8 mouse cellular contexts compared by ENCODE assay signal in the genomic region with DNA sequence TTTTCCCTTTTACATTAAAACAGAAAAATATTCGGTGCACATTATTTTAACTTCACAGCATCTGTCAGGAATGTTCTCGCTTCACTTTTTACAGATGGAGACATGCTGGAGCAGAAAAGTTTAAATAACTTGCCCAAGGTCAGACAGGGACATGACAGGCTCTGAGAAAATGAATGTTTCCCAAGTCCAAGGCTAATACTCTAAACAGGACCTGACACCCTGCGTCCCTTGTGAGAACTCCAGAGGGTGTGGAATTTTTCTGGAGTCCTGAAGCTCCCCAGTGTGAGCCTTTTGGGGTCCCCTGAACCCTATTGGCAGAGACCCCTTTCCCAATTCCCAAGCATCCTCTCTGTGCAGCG. TPM values are rescaled to one million over a fixed set of nuclear protein-coding genes. Genes with fewer than 3 reads are reported as not detected.
DNase-seq lines count a peak whose midpoint lies in the region; ATAC-seq and TF ChIP-seq lines count a peak whose summit lies in the region.

No protein-coding gene starts in this region.

- H3K4me2 ChIP-seq in forebrain, embryonic 11.5 days (ENCODE audit: low read depth, low read length, severe bottlenecking): peak overlapping the region; percentile 71
- H3K4me2 ChIP-seq in intestine, embryonic 16.5 days (ENCODE audit: low read depth, low read length): peak overlapping the region; percentile 97
- peak overlapping the region; percentile 94 for H3K4me2 ChIP-seq in neural tube, embryonic 13.5 days

- no peaks in the 10 kb centered on the region for H3K9me3 ChIP-seq in forebrain, embryonic 11.5 days (ENCODE audit: control insufficient read depth, low read length)
- H3K9me3 ChIP-seq in intestine, embryonic 16.5 days (ENCODE audit: control insufficient read depth, low read length): no peaks in the 10 kb centered on the region
- H3K9me3 ChIP-seq in neural tube, embryonic 13.5 days: no peaks in the 10 kb centered on the region

- H3K36me3 ChIP-seq in forebrain, embryonic 11.5 days (ENCODE audit: control insufficient read depth, insufficient read depth, low read length): no peaks in the 10 kb centered on the region
- H3K36me3 ChIP-seq in intestine, embryonic 16.5 days (ENCODE audit: control insufficient read depth, insufficient read depth, low read length): no peaks in the 10 kb centered on the region
- no peaks in the 10 kb centered on the region for H3K36me3 ChIP-seq in neural tube, embryonic 13.5 days

- intact Hi-C loops in left cerebral cortex, adult 2 months (cut with DNase I): no loop called here

- no peaks in the 10 kb centered on the region for H3K4me1 ChIP-seq in forebrain, embryonic 11.5 days (replicated peaks; ENCODE audit: control insufficient read depth, insufficient read depth, low read length)
- no peaks in the 10 kb centered on the region for H3K4me1 ChIP-seq in intestine, embryonic 16.5 days (ENCODE audit: control insufficient read depth, insufficient read depth, low read length)
- peaks cover 13% of the 10 kb centered on the region for H3K4me1 ChIP-seq in neural tube, embryonic 13.5 days (replicated peaks)

- ATAC-seq in forebrain, embryonic 11.5 days (replicated peaks; ENCODE audit: low FRiP score): 0 out of 2 replicates have a peak, but pooled peaks have one; percentile 5
- ATAC-seq in intestine, embryonic 16.5 days: no peak
- ATAC-seq in neural tube, embryonic 13.5 days (ENCODE audit: low read depth): no peak

- 25% methylated on average over 4 of the region's 4 CpGs for WGBS in forebrain, embryonic 11.5 days
- WGBS in intestine, embryonic 16.5 days: 16% methylated on average over 4 of the region's 4 CpGs
- WGBS in neural tube, embryonic 13.5 days: 27% methylated on average over 4 of the region's 4 CpGs

- peak overlapping the region; percentile 60 for H3K4me3 ChIP-seq in left cerebral cortex, adult 2 months
- H3K4me3 ChIP-seq in forebrain, embryonic 11.5 days (ENCODE audit: low read depth, low read length): peak overlapping the region; percentile 40
- H3K4me3 ChIP-seq in intestine, embryonic 16.5 days (ENCODE audit: low read length): peak overlapping the region; percentile 55
- peak overlapping the region; percentile 59 for H3K4me3 ChIP-seq in neural tube, embryonic 13.5 days

- TF ChIP-seq CTCF in left cerebral cortex, adult 2 months (IDR thresholded peaks at IDR 0.05): no peak

- H3K27me3 ChIP-seq in forebrain, embryonic 11.5 days (ENCODE audit: control insufficient read depth, insufficient read depth, low read length): peaks cover 31% of the 10 kb centered on the region
- H3K27me3 ChIP-seq in intestine, embryonic 16.5 days (replicated peaks; ENCODE audit: control insufficient read depth, insufficient read depth, low read length): peaks cover 26% of the 10 kb centered on the region
- peaks cover 43% of the 10 kb centered on the region for H3K27me3 ChIP-seq in neural tube, embryonic 13.5 days

- H3K27ac ChIP-seq in left cerebral cortex, adult 2 months: peak overlapping the region; percentile 56
- no peak overlapping the region for H3K27ac ChIP-seq in forebrain, embryonic 11.5 days (ENCODE audit: low read depth, low read length)
- H3K27ac ChIP-seq in intestine, embryonic 16.5 days (ENCODE audit: low read length): no peak overlapping the region
- no peak overlapping the region for H3K27ac ChIP-seq in neural tube, embryonic 13.5 days (replicated peaks)

- DNase-seq in left cerebral cortex, adult 2 months (ENCODE audit: extremely low spot score in 1 of 2, low spot score in 2 of 2): no peak
- DNase-seq in left cerebral cortex, adult 9 months (ENCODE audit: low spot score in 2 of 2): no peak
- DNase-seq in forebrain, embryonic 11.5 days (ENCODE audit: low spot score): no peak
- DNase-seq in right cerebral cortex, postnatal 25 days: no peak
- no peak for DNase-seq in adrenal gland, adult 18-20 months (ENCODE audit: low spot score in 2 of 2)
- no peak for DNase-seq in layer of hippocampus, adult 11-12 months (ENCODE audit: low spot score)

- peak overlapping the region; percentile 1; the same call in 1 of the 2 replicates for H3K9ac ChIP-seq in forebrain, embryonic 11.5 days (ENCODE audit: low read length)
- peak overlapping the region; percentile 51; the same call in 1 of the 2 replicates for H3K9ac ChIP-seq in intestine, embryonic 16.5 days (ENCODE audit: low read depth, low read length)
- peak overlapping the region; percentile 77 for H3K9ac ChIP-seq in neural tube, embryonic 13.5 days

RNA-seq across cellular contexts. Expression of gene Ano4, which starts 0.5 kb away (rescaled TPM):
- total RNA-seq in left cerebral cortex, adult 2 months (2021): 10 to 100 TPM; 19.9 to 23.4 TPM
- polyA plus RNA-seq in forebrain, embryonic 11.5 days (2014; fragmentation: Nextera tagmentation; extraction: Ambion mirVana): 0.87 and 1.1 TPM in 2 replicates
- 0.49 and 0.53 TPM in 2 replicates for polyA plus RNA-seq in intestine, embryonic 16.5 days (2015; fragmentation: Nextera tagmentation; extraction: Ambion mirVana)
- 7.0 and 8.5 TPM in 2 replicates for polyA plus RNA-seq in neural tube, embryonic 13.5 days (2015; fragmentation: Nextera tagmentation; extraction: Ambion mirVana)
- total RNA-seq in adrenal gland, adult 18-20 months (2021): under 1 TPM; 0.30 to 0.35 TPM

Comparison
In these comparisons a context has a peak if more than half of its experiments do, and no peak if none do; other contexts are left out.
1. H3K9ac ChIP-seq: peak in every context shown above with its lines; median percentile 77 in neural tube, embryonic 13.5 days; 51 in intestine, embryonic 16.5 days; 1 in forebrain, embryonic 11.5 days.